Mouse (Mus musculus) hindbrain, embryonic 15.5 days (tissue): ENCODE results near the gene Trim7. TPM values are rescaled to one million over a fixed set of nuclear protein-coding genes. Genes with fewer than 3 reads are reported as not detected.
"Not testable (repeated sequence)": the region's sequence is repeated elsewhere in the genome, so short reads cannot be mapped to it uniquely, and the experiment has no call there.

Experiments
- ATAC-seq: fragments of 200-750 bp; cut with Nextera tagmentation; 2 replicates; pipeline ENCODE4 v1.8.0; 2017; ENCODE audit warnings: low read depth, moderate number of reproducible peaks, moderate TSS enrichment; ENCODE audit not compliant: low FRiP score
- H3K27ac ChIP-seq: fragments of 300-500 bp; sonication (generic); replicated peaks from 2 replicates; pipeline ENCODE4 v1.5.1; 2015; ENCODE audit warnings: mild to moderate bottlenecking, inconsistent platforms
- H3K27me3 ChIP-seq: fragments of 300-500 bp; sonication (generic); 2 replicates; pipeline ENCODE4 v1.6.1; 2015; ENCODE audit warnings: control low read depth, inconsistent platforms
- H3K36me3 ChIP-seq: fragments of 300-500 bp; sonication (generic); 2 replicates; pipeline ENCODE4 v1.6.1; 2015; ENCODE audit warnings: control low read depth, inconsistent platforms
- H3K4me1 ChIP-seq: fragments of 300-500 bp; sonication (generic); replicated peaks from 2 replicates; pipeline ENCODE4 v1.6.1; 2015; ENCODE audit warnings: control low read depth, inconsistent platforms
- H3K4me2 ChIP-seq: fragments of 300-500 bp; sonication (generic); 2 replicates; pipeline ENCODE4 v1.6.1; 2015; ENCODE audit warnings: moderate library complexity, mild to moderate bottlenecking, inconsistent platforms
- H3K4me3 ChIP-seq: fragments of 300-500 bp; sonication (generic); 2 replicates; pipeline ENCODE4 v1.5.1; 2015; ENCODE audit warnings: mild to moderate bottlenecking, inconsistent platforms
- H3K9ac ChIP-seq: fragments of 300-500 bp; sonication (generic); 2 replicates; pipeline ENCODE4 v1.6.1; 2015; ENCODE audit warnings: inconsistent platforms
- H3K9me3 ChIP-seq: fragments of 300-500 bp; sonication (generic); 2 replicates; pipeline ENCODE4 v1.6.1; 2016; ENCODE audit warnings: control low read depth, inconsistent platforms
- WGBS: fragments of 180-500 bp; shearing (Covaris S2); methylation state at CpG from one replicate; pipeline ENCODE4 v1.1.7; 2015; 5-methylcytosine and 5-hydroxymethylcytosine counted together
- polyA plus RNA-seq: library from polyadenylated mRNA; unstranded; fragments of >200 nt; fragmentation: Nextera tagmentation; extraction: Ambion mirVana; gene quantifications from 2 replicates; pipeline ENCODE4 v1.2.1, GENCODE M21; 2015

Trim7 gene
- polyA plus RNA-seq, 1 experiment from 2014 or later = 3.7 TPM

DNA sequence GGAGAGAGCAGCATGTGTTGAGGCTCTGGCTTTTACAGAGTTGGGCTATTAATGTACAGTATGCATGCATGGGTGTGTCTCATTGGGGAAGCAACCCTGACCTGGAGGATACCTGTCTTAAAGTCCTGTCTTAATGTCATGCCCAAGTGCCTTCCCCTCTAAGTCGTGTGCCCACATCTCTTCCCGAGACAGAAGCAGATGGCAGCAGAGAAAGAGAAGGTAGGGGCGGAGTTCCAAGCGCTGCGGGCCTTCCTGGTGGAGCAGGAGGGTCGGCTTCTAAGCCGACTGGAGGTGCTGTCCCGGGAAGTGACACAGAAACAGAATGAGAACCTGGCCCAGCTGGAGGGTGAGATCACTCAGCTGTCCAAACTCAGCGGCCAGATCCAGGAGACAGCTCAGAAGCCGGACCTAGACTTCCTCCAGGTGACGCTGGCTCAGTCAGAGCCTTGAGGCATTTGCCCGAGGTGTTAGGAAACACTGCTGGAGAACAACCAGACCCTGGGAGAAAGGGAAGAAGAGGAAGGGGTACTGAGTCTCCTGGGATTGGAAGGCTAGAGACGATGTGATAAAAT, 19.4 kb downstream of the Trim7 start:
- H3K4me2 ChIP-seq = no peak overlapping the region
- no peaks in the 10 kb centered on the region for H3K4me1 ChIP-seq
- no peak overlapping the region for H3K27ac ChIP-seq
- 49% methylated on average over 13 of the region's 13 CpGs for WGBS
- ATAC-seq = no peak
- H3K9me3 ChIP-seq = no peaks in the 10 kb centered on the region
- H3K4me3 ChIP-seq = no peak overlapping the region
- no peak overlapping the region for H3K9ac ChIP-seq
- no peaks in the 10 kb centered on the region for H3K36me3 ChIP-seq
- H3K27me3 ChIP-seq = 0 out of 2 replicates have a peak, but pooled peaks cover 2% of the 10 kb centered on the region

DNA sequence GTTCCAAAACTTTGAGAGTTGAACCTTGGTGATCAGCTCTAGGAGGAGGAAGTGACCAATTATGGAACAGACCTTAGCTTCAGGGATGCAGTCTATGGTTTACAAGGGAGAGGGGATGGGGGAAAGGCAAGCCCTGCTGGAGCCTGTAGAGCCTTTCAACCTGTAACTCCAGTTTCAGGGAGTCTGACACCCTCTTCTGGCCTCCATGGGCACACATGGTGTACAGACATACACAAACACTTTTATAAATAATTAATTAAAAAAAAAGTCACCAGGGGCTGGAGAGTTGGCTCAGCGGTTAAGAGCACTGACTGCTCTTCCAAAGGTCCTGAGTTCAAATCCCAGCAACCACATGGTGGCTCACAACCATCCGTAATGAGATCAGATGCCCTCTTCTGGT, 20.4 kb downstream of the Trim7 start:
- H3K27ac ChIP-seq, H3K9me3 ChIP-seq, H3K36me3 ChIP-seq: not testable (repeated sequence)

GRCm38 (mm10) chr11:48846881-48847280, 20.9 kb downstream of the Trim7 start:
- no peak overlapping the region for H3K9ac ChIP-seq
- WGBS = 61% methylated on average over 5 of the region's 5 CpGs
- H3K9me3 ChIP-seq = no peaks in the 10 kb centered on the region
- no peak overlapping the region for H3K4me3 ChIP-seq
- H3K4me1 ChIP-seq = no peaks in the 10 kb centered on the region
- H3K27me3 ChIP-seq = 0 out of 2 replicates have a peak, but pooled peaks cover 2% of the 10 kb centered on the region
- H3K27ac ChIP-seq = no peak overlapping the region
- H3K4me2 ChIP-seq = no peak overlapping the region
- no peaks in the 10 kb centered on the region for H3K36me3 ChIP-seq
- no peak for ATAC-seq

More for the DNA sequence above, 20.4 kb downstream of the Trim7 start:
- H3K27me3 ChIP-seq, H3K4me1 ChIP-seq, H3K4me2 ChIP-seq, ATAC-seq, H3K4me3 ChIP-seq, H3K9ac ChIP-seq: not testable (repeated sequence)
- 77% methylated on average over 2 of the region's 2 CpGs for WGBS

DNA sequence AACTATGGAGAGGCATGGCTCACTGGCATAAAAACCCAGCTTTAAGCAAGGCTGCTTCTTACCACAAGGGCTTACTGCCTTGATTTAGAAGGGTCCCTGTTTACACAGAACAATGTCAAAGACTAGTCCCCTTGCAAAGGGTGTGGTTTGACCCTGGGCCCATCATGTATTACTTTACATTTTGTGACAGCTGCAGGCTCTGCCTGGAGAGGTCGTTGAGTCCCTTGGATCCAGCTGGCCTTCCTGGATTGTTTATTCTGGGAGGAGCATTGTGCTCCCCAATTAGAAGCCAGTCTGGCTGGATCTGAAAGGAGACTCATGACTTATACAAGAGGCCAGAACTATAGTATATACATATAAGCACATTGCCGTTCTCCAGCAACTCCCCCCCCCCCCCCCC, 24.3 kb downstream of the Trim7 start:
- ATAC-seq = no peak
- Histone ChIP-seq H3K4me3 (no peak overlapping the region), H3K36me3 (no peaks in the 10 kb centered on the region), H3K4me2 (no peak overlapping the region), H3K9me3 (no peaks in the 10 kb centered on the region), H3K27ac (no peak overlapping the region), H3K4me1 (peaks cover 20% of the 10 kb centered on the region), H3K9ac (no peak overlapping the region), H3K27me3 (no peaks in the 10 kb centered on the region)
- 49% methylated on average over 2 of the region's 2 CpGs for WGBS

DNA sequence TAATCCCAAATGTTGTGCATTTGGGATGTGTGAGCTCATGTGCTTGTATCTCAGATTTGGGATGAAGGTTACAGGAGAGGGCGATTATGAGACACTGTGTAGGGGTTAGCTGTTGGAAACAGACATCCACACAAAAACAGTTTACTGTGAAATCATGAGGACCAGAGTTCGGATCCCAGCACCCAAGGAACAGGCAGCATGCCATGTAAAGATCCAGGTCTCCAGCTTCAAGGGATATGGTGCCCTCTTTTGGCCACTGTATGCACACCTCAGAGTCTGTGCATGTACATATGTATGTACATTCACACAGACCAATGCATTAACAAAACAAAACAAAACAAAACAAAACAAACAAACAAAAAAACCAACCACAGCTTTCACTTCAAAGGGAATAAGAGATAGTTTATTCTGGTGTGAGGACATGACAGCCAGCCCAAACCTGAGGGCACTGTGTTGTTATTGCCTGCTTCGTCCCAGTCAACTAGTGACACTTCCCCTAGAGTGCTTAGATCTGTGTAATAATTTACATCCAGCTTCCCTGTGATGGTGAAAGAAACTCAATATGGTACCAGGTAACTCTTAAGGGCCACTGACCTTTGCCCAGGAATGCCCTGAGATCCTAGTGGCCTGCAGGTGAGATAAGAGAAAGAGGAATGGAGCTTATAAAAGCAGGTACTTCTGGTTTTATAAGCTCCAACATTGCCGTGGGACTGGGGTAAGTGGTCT, 25.5 kb downstream of the Trim7 start:
- no peak overlapping the region for H3K4me3 ChIP-seq
- no peak for ATAC-seq
- WGBS = 85% methylated on average over 4 of the region's 4 CpGs
- H3K9ac ChIP-seq = no peak overlapping the region
- H3K27ac ChIP-seq = no peak overlapping the region
- no peaks in the 10 kb centered on the region for H3K27me3 ChIP-seq
- H3K4me2 ChIP-seq = no peak overlapping the region
- no peaks in the 10 kb centered on the region for H3K9me3 ChIP-seq
- H3K4me1 ChIP-seq = peaks cover 20% of the 10 kb centered on the region
- no peaks in the 10 kb centered on the region for H3K36me3 ChIP-seq

- H3K9ac ChIP-seq = no peak overlapping the region
- H3K36me3 ChIP-seq = no peaks in the 10 kb centered on the region
- peak overlapping the region; percentile 58 for H3K4me3 ChIP-seq
- H3K9me3 ChIP-seq = no peaks in the 10 kb centered on the region
- ATAC-seq = no peak
- H3K27me3 ChIP-seq = no peaks in the 10 kb centered on the region
- peak overlapping the region; percentile 88 for H3K4me2 ChIP-seq
- peaks cover 26% of the 10 kb centered on the region for H3K4me1 ChIP-seq
- 81% methylated on average over 4 of the region's 4 CpGs for WGBS
- no peak overlapping the region for H3K27ac ChIP-seq
Observed at GRCm38 (mm10) chr11:48852190-48852589, 26.2 kb downstream of the Trim7 start.

DNA sequence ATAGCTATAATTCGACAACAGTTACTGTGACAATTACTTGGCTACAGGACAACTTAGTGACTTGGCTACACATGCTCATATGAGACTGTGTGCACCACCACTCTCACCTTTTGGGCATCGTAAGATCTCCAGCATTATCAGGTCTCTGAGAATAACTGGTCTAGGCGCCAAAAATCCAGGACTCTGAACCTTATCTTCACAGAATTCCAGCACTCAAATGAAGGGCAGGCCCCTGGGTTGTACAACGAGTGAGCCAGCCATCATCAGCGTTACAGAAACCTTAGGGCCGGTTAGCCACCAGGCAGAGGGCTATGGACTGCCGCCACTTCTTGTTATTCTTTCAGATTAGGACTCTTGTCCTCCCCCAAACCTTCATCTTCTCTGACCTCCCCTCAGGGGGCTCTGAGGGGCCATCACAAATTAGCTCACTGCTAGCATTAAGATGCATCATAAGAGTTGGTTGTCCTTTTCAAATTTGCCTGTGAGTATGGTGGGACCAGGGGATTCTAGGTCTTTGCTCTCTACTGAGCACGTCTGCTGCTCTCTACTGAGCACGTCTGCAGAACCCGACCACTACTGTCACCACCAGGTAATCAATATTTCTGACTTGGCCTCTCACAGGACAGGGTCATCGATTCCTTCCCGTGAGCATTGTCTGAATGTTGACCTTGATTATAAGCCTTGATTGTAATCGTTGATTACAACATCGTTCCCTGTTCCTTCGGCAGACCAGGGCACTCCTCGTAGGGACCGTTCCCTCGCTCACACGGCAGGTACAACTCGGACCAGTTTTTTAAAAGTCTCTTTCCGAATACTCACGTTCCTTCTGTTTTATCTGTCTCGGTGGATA, 26.9 kb downstream of the Trim7 start:
- H3K4me3 ChIP-seq = peak overlapping the region; percentile 58
- ATAC-seq = peak; percentile 32
- 7% methylated on average over 23 of the region's 23 CpGs for WGBS
- no peaks in the 10 kb centered on the region for H3K36me3 ChIP-seq
- H3K27me3 ChIP-seq = no peaks in the 10 kb centered on the region
- H3K4me1 ChIP-seq = peaks cover 31% of the 10 kb centered on the region
- H3K4me2 ChIP-seq = peak overlapping the region; percentile 88
- peak overlapping the region; percentile 72 for H3K27ac ChIP-seq
- H3K9me3 ChIP-seq = no peaks in the 10 kb centered on the region
- peak overlapping the region; percentile 48 for H3K9ac ChIP-seq

- peak overlapping the region; percentile 58 for H3K4me3 ChIP-seq
- ATAC-seq = peak; percentile 71
- peak overlapping the region; percentile 72 for H3K27ac ChIP-seq
- peak overlapping the region; percentile 88 for H3K4me2 ChIP-seq
- WGBS = under 1% methylated on average over 31 of the region's 31 CpGs
- H3K36me3 ChIP-seq = no peaks in the 10 kb centered on the region
- H3K27me3 ChIP-seq = no peaks in the 10 kb centered on the region
- no peaks in the 10 kb centered on the region for H3K9me3 ChIP-seq
- peak overlapping the region; percentile 48 for H3K9ac ChIP-seq
- H3K4me1 ChIP-seq = peaks cover 37% of the 10 kb centered on the region
Observed at GRCm38 (mm10) chr11:48853474-48854180, 27.7 kb downstream of the Trim7 start.

- Histone ChIP-seq H3K4me1 (peaks cover 29% of the 10 kb centered on the region), H3K9ac (no peak overlapping the region), H3K36me3 (no peaks in the 10 kb centered on the region), H3K4me3 (peak overlapping the region; percentile 58), H3K27me3 (0 out of 2 replicates have a peak, but pooled peaks cover 5% of the 10 kb centered on the region), H3K27ac (no peak overlapping the region), H3K4me2 (peak overlapping the region; percentile 88), H3K9me3 (no peaks in the 10 kb centered on the region)
- WGBS = 0% methylated on average over 6 of the region's 6 CpGs
- no peak for ATAC-seq
Observed at GRCm38 (mm10) chr11:48859014-48859413, 33.1 kb downstream of the Trim7 start.

DNA sequence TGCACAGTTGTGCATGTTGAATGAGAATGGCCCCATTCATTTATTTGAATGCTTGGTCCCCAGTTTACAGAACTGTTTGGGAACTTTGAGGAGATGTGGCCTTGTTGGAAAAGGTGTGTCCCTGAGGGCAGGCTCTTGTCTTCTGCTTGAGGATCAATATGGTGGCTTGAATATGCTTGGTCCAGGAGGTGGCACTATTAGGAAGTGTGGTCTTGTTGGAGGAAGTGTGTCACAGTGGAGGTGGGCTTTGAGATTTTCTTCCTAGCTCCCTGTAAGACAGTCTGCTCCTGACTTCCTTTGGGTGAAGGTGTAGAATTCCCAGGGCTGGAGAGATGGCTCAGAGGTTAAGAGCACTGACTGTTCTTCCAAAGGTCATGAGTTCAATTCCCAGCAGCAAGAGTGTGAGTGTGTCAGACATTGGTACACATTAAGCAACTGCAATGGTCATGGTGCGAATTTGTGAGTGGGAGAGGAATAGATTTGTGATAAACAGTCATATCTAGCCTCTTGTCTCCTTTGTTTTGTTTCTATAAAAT, 36.9 kb downstream of the Trim7 start:
- Histone ChIP-seq H3K4me2 (no peak overlapping the region), H3K9ac (no peak overlapping the region), H3K36me3 (no peaks in the 10 kb centered on the region), H3K27me3 (0 out of 2 replicates have a peak, but pooled peaks cover 5% of the 10 kb centered on the region), H3K9me3 (no peaks in the 10 kb centered on the region), H3K4me3 (no peak overlapping the region), H3K27ac (no peak overlapping the region), H3K4me1 (peaks cover 9% of the 10 kb centered on the region)
- no peak for ATAC-seq
- WGBS = 91% methylated on average over 1 of the region's 1 CpGs

DNA sequence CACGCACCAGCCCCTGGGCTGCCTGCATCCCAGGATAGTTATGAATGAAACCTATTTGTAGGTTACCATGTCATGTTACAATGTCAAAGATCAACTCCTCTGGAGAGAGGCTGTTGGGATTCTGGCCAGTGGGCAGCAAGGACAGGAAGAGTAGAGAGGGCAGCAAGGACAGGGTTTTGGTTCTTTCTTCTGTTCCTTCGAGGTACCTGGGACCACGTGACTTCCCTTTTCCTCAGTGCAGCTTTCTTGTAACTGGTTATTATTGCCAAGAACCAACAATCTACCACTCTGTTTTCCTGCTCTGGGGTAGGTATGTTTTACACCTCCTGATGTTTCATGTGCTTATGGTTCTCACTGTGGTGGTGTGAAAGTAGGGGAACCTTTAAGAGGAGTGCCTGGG, 37.9 kb downstream of the Trim7 start:
- no peak overlapping the region for H3K4me3 ChIP-seq
- H3K27ac ChIP-seq = no peak overlapping the region
- H3K27me3 ChIP-seq = 0 out of 2 replicates have a peak, but pooled peaks cover 5% of the 10 kb centered on the region
- no peaks in the 10 kb centered on the region for H3K36me3 ChIP-seq
- H3K4me1 ChIP-seq = peaks cover 2% of the 10 kb centered on the region
- no peak overlapping the region for H3K4me2 ChIP-seq
- no peaks in the 10 kb centered on the region for H3K9me3 ChIP-seq
- no peak overlapping the region for H3K9ac ChIP-seq
- ATAC-seq = no peak
- WGBS = 85% methylated on average over 3 of the region's 3 CpGs
